Mouse (Mus musculus) forebrain, embryonic 12.5 days (tissue): Measurements from ENCODE around the gene Zfyve21. TPM values are rescaled to one million over a fixed set of nuclear protein-coding genes. Genes with fewer than 3 reads are reported as not detected.

Experiments used
- ATAC-seq: fragments of 200-750 bp; cut with Nextera tagmentation; 2 replicates; pipeline ENCODE4 v1.8.0; 2017; ENCODE audit warnings: moderate TSS enrichment; ENCODE audit not compliant: low FRiP score
- H3K27ac ChIP-seq: fragments of 300-500 bp; sonication (generic); 2 replicates; pipeline ENCODE4 v1.5.1; 2016; ENCODE audit warnings: mild to moderate bottlenecking
- H3K27me3 ChIP-seq: fragments of 300-500 bp; sonication (generic); 2 replicates; pipeline ENCODE4 v1.6.1; 2016; ENCODE audit warnings: mild to moderate bottlenecking
- H3K36me3 ChIP-seq: fragments of 300-500 bp; sonication (generic); replicated peaks from 2 replicates; pipeline ENCODE4 v1.6.1; 2016; ENCODE audit warnings: mild to moderate bottlenecking
- H3K4me1 ChIP-seq: fragments of 300-500 bp; sonication (generic); 2 replicates; pipeline ENCODE4 v1.6.1; 2016
- H3K4me2 ChIP-seq: fragments of 300-500 bp; sonication (generic); 2 replicates; pipeline ENCODE4 v1.6.1; 2016; ENCODE audit warnings: mild to moderate bottlenecking, moderate library complexity
- H3K4me3 ChIP-seq: fragments of 300-500 bp; sonication (generic); replicated peaks from 2 replicates; pipeline ENCODE4 v1.5.1; 2016; ENCODE audit warnings: mild to moderate bottlenecking
- H3K9ac ChIP-seq: fragments of 300-500 bp; sonication (generic); 2 replicates; pipeline ENCODE4 v1.6.1; 2016; ENCODE audit warnings: mild to moderate bottlenecking
- H3K9me3 ChIP-seq: fragments of 300-500 bp; sonication (generic); 2 replicates; pipeline ENCODE4 v1.6.1; 2016
- WGBS: fragments of 180-500 bp; shearing (Covaris S2); methylation state at CpG from one replicate; pipeline ENCODE4 v1.1.7; 2016; 5-methylcytosine and 5-hydroxymethylcytosine counted together
- polyA plus RNA-seq: library from polyadenylated mRNA; unstranded; fragments of >200 nt; fragmentation: Nextera tagmentation; extraction: Ambion mirVana; gene quantifications from 2 replicates; pipeline ENCODE4 v1.2.1, GENCODE M21; 2016

Gene Zfyve21
- polyA plus RNA-seq, 1 experiment from 2014 or later: 55.0 TPM

- Histone ChIP-seq H3K4me3 (no peak overlapping the region), H3K9ac (no peak overlapping the region), H3K27ac (no peak overlapping the region), H3K36me3 (no peaks in the 10 kb centered on the region), H3K4me1 (peaks cover 2% of the 10 kb centered on the region; the same call in 1 of the 2 replicates), H3K27me3 (no peaks in the 10 kb centered on the region), H3K9me3 (0 out of 2 replicates have a peak, but pooled peaks cover 4% of the 10 kb centered on the region), H3K4me2 (no peak overlapping the region)
- WGBS: 72% methylated on average over 10 of the region's 10 CpGs
- ATAC-seq: no peak
These were observed 39.1 kb downstream of the Zfyve21 start for GRCm38 (mm10) chr12:111853011-111853436.

DNA sequence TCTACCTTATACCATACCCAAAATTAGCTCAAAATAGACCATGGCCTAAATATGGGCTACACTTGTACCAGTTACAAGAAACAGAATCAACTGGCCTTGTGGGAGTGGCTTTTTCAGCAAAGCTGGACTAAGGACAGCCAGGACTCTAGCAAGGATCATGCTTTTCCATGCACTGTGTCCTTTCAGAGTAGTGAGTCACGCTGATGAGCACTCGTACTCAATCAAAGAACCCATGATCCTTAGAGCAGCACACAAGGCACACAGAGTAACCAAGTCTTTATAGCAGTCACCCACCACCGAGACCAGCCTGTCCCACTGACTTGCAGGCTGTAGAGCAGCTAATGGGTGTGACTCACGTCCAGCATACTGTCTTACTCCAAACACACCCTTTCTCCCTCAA is 39.6 kb downstream of the Zfyve21 start:
- ATAC-seq: no peak
- Histone ChIP-seq H3K4me2 (no peak overlapping the region), H3K27ac (no peak overlapping the region), H3K4me1 (peaks cover 2% of the 10 kb centered on the region; the same call in 1 of the 2 replicates), H3K4me3 (no peak overlapping the region), H3K27me3 (no peaks in the 10 kb centered on the region), H3K36me3 (no peaks in the 10 kb centered on the region), H3K9ac (no peak overlapping the region), H3K9me3 (0 out of 2 replicates have a peak, but pooled peaks cover 4% of the 10 kb centered on the region)
- 80% methylated on average over 4 of the region's 4 CpGs for WGBS

DNA sequence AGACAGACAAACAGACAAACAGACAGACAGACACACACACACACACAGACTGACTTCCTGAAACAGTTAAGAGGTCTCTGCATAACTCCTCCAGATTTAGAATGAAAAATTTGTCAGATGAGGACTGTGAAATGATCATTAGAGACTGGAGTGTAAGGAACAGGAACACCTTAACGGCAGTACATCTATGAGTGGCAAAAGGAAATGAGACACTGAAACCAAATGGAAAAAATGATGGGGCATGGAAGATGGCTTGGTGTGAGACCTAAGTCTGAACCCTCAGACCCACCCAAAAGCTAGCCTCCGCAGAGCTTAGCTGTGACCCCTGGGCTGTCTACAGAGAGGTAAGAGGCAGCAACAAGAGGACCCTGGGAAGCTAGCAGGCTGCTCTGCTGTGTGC is 41.5 kb downstream of the Zfyve21 start:
- H3K9me3 ChIP-seq: no peaks in the 10 kb centered on the region
- no peak overlapping the region for H3K27ac ChIP-seq
- H3K27me3 ChIP-seq: no peaks in the 10 kb centered on the region
- H3K9ac ChIP-seq: no peak overlapping the region
- peaks cover 2% of the 10 kb centered on the region; the same call in 1 of the 2 replicates for H3K4me1 ChIP-seq
- no peak for ATAC-seq
- H3K36me3 ChIP-seq: no peaks in the 10 kb centered on the region
- 96% methylated on average over 2 of the region's 2 CpGs for WGBS
- H3K4me3 ChIP-seq: no peak overlapping the region
- no peak overlapping the region for H3K4me2 ChIP-seq

DNA sequence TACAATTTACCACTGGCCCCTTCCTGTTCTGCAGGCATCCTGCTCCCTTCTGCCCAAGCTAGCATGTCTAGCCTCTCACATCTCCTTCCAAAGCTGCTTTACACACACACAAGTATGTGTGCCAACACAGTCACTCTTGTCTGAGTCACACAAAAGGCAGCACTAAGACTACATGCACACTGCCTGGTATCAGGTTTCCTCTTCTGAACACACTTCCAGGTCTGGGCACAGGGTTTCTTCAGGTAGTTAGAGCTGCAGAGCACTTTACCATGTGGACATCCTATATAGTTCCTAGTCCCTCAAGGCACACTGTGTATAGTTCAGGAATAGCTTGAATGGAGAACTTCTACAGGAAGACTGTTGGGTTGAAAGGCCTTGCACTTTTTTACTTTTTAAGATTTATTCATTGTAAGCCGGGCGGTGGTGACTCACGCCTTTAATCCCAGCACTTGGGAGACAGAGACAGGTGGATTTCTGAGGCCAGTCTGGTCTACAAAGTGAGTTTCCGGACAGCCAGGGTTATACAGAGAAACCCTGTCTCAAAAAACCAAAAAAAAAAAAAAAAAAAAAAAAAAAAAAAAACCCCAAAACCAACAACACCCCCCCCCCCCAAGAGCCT is 50.3 kb downstream of the Zfyve21 start:
- Histone ChIP-seq H3K4me3 (no peak overlapping the region), H3K9me3 (no peaks in the 10 kb centered on the region), H3K9ac (no peak overlapping the region), H3K27me3 (no peaks in the 10 kb centered on the region), H3K27ac (no peak overlapping the region), H3K4me2 (no peak overlapping the region), H3K4me1 (no peaks in the 10 kb centered on the region), H3K36me3 (no peaks in the 10 kb centered on the region)
- WGBS: 82% methylated on average over 4 of the region's 4 CpGs
- ATAC-seq: no peak

DNA sequence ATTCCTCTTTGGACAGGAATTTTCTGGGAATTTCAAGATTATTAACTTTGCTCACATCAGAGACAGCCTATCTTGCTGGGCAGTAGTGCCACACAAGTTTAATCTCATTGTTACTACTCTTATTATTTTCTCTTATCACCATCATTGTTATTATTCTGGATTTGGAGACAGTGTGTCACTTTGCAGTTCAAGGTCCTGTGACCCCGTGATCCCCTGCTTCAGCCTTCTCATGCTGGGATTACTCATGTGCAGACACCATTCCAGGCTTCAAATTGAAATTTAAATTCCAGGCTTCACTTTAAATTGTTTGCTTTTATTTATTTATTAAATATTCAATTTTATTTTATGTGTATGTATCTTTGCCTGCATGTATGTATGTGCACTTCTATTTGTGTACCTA is 55.8 kb downstream of the Zfyve21 start:
- ATAC-seq: no peak
- Histone ChIP-seq H3K27me3 (no peaks in the 10 kb centered on the region), H3K4me1 (no peaks in the 10 kb centered on the region), H3K27ac (no peak overlapping the region), H3K9ac (no peak overlapping the region), H3K4me3 (no peak overlapping the region), H3K36me3 (no peaks in the 10 kb centered on the region), H3K4me2 (no peak overlapping the region), H3K9me3 (no peaks in the 10 kb centered on the region)
- 91% methylated on average over 1 of the region's 1 CpGs for WGBS

GRCm38 (mm10) chr12:111870811-111871210 is 56.8 kb downstream of the Zfyve21 start:
- Histone ChIP-seq H3K27me3 (no peaks in the 10 kb centered on the region), H3K9me3 (no peaks in the 10 kb centered on the region), H3K4me2 (no peak overlapping the region), H3K36me3 (no peaks in the 10 kb centered on the region), H3K4me3 (no peak overlapping the region), H3K27ac (no peak overlapping the region), H3K4me1 (no peaks in the 10 kb centered on the region), H3K9ac (no peak overlapping the region)
- no peak for ATAC-seq
- 90% methylated on average over 7 of the region's 7 CpGs for WGBS

GRCm38 (mm10) chr12:111872079-111872478 is 58.1 kb downstream of the Zfyve21 start:
- Histone ChIP-seq H3K9me3 (no peaks in the 10 kb centered on the region), H3K27ac (no peak overlapping the region), H3K36me3 (no peaks in the 10 kb centered on the region), H3K27me3 (no peaks in the 10 kb centered on the region), H3K4me2 (no peak overlapping the region), H3K4me1 (no peaks in the 10 kb centered on the region), H3K9ac (no peak overlapping the region), H3K4me3 (no peak overlapping the region)
- WGBS: 91% methylated on average over 5 of the region's 5 CpGs
- no peak for ATAC-seq

GRCm38 (mm10) chr12:111874601-111875140 is 60.7 kb downstream of the Zfyve21 start:
- H3K27me3 ChIP-seq: no peaks in the 10 kb centered on the region
- no peaks in the 10 kb centered on the region for H3K36me3 ChIP-seq
- no peak overlapping the region for H3K4me2 ChIP-seq
- no peaks in the 10 kb centered on the region for H3K4me1 ChIP-seq
- H3K9ac ChIP-seq: no peak overlapping the region
- no peak overlapping the region for H3K4me3 ChIP-seq
- no peak for ATAC-seq
- no peak overlapping the region for H3K27ac ChIP-seq
- no peaks in the 10 kb centered on the region for H3K9me3 ChIP-seq
- 85% methylated on average over 1 of the region's 1 CpGs for WGBS

DNA sequence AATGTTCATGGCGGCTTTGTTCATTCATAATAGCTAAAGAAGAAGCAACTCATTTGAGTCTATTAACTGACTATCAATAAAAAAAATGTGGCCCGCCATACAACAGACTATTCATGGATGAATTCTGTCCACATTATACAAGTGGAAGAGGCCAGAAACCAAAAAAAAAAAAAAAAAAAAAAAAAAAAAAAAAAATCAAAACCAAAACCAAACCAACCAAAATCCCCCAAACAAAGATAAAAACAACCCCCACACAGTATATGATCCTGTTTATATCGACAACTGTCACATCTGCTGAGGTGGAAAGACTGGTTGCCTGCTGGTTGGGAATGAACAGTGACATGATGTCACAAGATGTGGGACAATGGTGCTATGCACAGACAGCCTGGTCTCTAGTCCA is 61.5 kb downstream of the Zfyve21 start:
- Histone ChIP-seq H3K9ac (no peak overlapping the region), H3K9me3 (no peaks in the 10 kb centered on the region), H3K4me2 (no peak overlapping the region), H3K4me1 (no peaks in the 10 kb centered on the region), H3K27ac (no peak overlapping the region), H3K27me3 (no peaks in the 10 kb centered on the region), H3K36me3 (no peaks in the 10 kb centered on the region), H3K4me3 (no peak overlapping the region)
- WGBS: 84% methylated on average over 3 of the region's 3 CpGs
- no peak for ATAC-seq

GRCm38 (mm10) chr12:111878213-111878612 is 64.2 kb downstream of the Zfyve21 start:
- H3K4me1 ChIP-seq: no peaks in the 10 kb centered on the region
- no peaks in the 10 kb centered on the region for H3K27me3 ChIP-seq
- H3K4me3 ChIP-seq: no peak overlapping the region
- H3K4me2 ChIP-seq: no peak overlapping the region
- no peak overlapping the region for H3K27ac ChIP-seq
- no peak overlapping the region for H3K9ac ChIP-seq
- 12% methylated on average over 3 of the region's 3 CpGs for WGBS
- ATAC-seq: peak; percentile 71
- no peaks in the 10 kb centered on the region for H3K9me3 ChIP-seq
- no peaks in the 10 kb centered on the region for H3K36me3 ChIP-seq

Other genes with a start within 250 kb of the Zfyve21 start
- gene Mark3, start 239.6 kb upstream of the Zfyve21 start, polyA plus RNA-seq: 73.1 and 82.3 TPM in 2 replicates
- gene Ckb, start 141.8 kb upstream of the Zfyve21 start, polyA plus RNA-seq: 2,395 and 2,485 TPM in 2 replicates
- 15.4 and 16.7 TPM in 2 replicates for gene Trmt61a, start 136.1 kb upstream of the Zfyve21 start, polyA plus RNA-seq
- 59.0 and 62.7 TPM in 2 replicates for gene Bag5, start 100.9 kb upstream of the Zfyve21 start, polyA plus RNA-seq
- 55.0 and 56.0 TPM in 2 replicates for gene Apopt1, start 100.9 kb upstream of the Zfyve21 start, polyA plus RNA-seq
- 302 and 307 TPM in 2 replicates for gene Klc1, start 55.3 kb upstream of the Zfyve21 start, polyA plus RNA-seq
- gene Xrcc3, start 297 bp upstream of the Zfyve21 start, polyA plus RNA-seq: 10.0 and 11.6 TPM in 2 replicates
- 9.5 and 9.9 TPM in 2 replicates for gene Ppp1r13b, start 93.9 kb downstream of the Zfyve21 start, polyA plus RNA-seq
- 590 and 598 TPM in 2 replicates for gene Atp5mpl, start 152.8 kb downstream of the Zfyve21 start, polyA plus RNA-seq
- 1.2 and 2.0 TPM in 2 replicates for gene Tdrd9, start 157.4 kb downstream of the Zfyve21 start, polyA plus RNA-seq
- gene Rd3l, start 167.1 kb downstream of the Zfyve21 start, polyA plus RNA-seq: not detected in 2 replicates